Mouse (Mus musculus) right cerebral cortex, adult 2 months (tissue): ENCODE results near the gene Ntm.
A peak's percentile ranks its signal among the peaks of the same experiment; 100 is the strongest.

Experiments used
- DNase-seq, 2 experiments: peaks; one replicate each; pipeline ENCODE4 v3.0.0; 2021 to 2022; ENCODE audit warnings: low spot score in 2 of 2

The Ntm gene

GRCm38 (mm10) chr9:29884062-29884461 lies 78.9 kb downstream of the Ntm start:
- peak in 1 of 2 experiments; percentile 43 for DNase-seq

DNA sequence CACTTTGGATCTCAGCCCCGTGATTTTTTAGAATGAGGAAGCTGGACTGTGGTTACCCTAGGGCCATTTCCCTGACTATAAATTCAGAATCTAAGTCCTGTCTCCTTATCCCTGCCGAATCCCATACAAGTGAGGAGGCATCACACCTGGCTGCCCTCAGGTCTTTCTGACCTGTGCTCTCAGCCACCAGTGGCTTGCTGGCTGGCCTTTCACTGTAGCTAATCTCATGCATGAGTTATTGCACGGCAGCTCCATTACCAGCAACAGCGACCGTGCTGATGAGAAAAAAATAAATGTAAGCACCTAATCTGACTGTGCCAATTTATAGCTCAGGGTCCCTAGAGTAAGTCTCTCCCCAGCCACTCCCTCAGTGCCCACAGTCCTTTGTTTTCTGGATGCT lies 81.3 kb downstream of the Ntm start:
- no peak for DNase-seq

GRCm38 (mm10) chr9:29877583-29877982 lies 85.4 kb downstream of the Ntm start:
- peak in 1 of 2 experiments; percentile 48 for DNase-seq

- no peak for DNase-seq
Measured at GRCm38 (mm10) chr9:29867746-29868145, 95.2 kb downstream of the Ntm start.

DNA sequence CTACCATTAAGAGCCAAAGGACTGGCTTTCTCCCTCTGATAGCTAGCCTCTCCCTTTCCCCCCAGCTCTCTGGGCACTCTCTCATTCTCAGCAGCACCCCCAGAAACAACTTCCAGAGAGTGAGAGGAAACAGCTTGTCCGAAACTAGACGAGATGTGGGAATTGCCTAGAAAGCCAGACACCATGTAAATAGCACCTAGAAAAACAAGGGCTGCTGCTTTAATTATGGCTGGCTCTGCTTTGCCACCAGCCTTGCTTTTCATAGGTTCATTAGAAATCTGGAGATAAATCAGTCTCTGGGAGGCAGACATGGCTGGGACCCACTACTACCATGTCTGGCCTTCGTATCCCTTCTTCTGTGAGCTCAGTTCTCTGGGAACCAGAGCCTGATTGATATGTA lies 96.1 kb downstream of the Ntm start:
- DNase-seq: no peak

DNA sequence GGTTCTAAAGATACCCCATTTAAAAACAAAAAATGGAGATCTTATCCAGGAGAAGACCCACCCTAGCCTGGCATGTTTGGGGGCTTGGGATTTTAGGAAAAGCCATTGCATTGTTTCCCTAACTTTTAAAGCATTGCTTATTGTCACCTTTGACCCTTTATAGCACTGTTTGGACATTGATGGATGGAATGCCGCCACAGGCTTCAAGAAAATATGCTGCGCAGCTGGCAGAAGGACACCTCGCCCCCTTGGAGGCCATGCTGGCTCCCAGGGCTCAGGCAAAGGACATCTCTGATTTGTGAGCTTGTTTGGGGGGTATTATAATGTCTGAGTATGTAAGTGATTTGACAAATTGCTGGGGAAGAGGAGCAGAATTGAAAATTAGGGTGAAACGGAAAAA lies 96.8 kb downstream of the Ntm start:
- no peak for DNase-seq

- DNase-seq: no peak
Measured at GRCm38 (mm10) chr9:29865502-29865901, 97.4 kb downstream of the Ntm start.

DNA sequence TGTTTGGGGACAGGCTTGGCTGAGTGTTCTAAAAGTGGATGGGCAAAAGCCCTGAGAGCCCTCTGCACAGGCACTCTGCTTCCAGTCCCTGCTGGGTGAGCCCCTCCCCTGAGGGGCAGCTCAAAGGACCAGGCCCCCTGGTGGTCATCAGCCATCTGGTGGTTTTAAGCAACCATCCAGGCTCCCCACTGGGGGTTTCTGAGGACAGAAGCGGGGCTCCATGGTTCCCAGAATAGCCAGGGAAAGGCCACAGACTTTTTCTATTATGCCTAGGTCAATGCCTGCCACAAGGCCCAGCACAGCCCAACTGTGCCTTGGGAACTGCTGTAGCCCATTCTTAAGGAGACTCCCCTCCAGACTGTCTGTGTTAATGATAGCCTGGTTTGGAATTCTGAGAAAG lies 98.1 kb downstream of the Ntm start:
- no peak for DNase-seq

- DNase-seq: no peak
Measured at GRCm38 (mm10) chr9:29862408-29862807, 100.5 kb downstream of the Ntm start.

- no peak for DNase-seq
Measured at GRCm38 (mm10) chr9:29859256-29860048, 103.5 kb downstream of the Ntm start.

- DNase-seq: no peak
Measured at GRCm38 (mm10) chr9:29848735-29849455, 114.0 kb downstream of the Ntm start.

- no peak for DNase-seq
Measured at GRCm38 (mm10) chr9:29837344-29837743, 125.6 kb downstream of the Ntm start.

GRCm38 (mm10) chr9:29834911-29835310 lies 128.0 kb downstream of the Ntm start:
- peak; percentile 20 to 49 for DNase-seq

DNA sequence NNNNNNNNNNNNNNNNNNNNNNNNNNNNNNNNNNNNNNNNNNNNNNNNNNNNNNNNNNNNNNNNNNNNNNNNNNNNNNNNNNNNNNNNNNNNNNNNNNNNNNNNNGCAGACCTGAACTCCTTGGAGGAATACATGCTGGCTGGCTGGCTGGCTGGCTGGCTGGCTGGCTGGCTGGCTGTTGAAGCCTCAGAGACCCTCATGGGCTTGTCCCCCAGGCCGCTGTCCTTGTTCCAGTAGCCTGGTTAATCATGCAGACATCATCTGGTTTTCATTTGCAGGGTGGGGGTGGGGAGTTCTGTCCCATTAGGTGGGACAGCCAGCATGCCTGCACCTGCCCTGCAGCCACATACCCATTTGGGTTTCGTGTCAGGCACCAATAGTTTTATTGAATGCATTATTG lies 129.2 kb downstream of the Ntm start:
- DNase-seq: no peak

- no peak for DNase-seq
Measured at GRCm38 (mm10) chr9:29827240-29827660, 135.7 kb downstream of the Ntm start.

DNA sequence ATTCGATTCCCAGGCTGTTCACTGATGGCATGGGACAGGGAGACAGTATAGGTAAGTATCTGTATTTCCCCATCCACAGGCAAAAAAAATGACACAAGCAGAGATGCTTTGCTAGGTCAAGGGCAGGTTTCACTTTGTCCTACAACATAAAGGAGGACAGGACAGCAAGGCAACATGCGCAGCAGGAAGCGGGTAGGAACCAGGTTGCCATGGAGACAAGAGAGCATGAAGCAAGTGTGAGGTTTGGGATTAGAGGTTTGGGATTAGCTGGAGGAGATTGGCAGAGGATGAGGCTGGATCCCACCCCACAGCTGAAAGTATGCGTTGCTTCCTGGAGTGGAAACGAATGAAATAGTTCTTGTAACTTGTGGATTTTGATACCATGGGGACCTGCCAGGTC lies 137.7 kb downstream of the Ntm start:
- no peak for DNase-seq

- DNase-seq: no peak
Measured at GRCm38 (mm10) chr9:29823716-29824115, 139.2 kb downstream of the Ntm start.

DNA sequence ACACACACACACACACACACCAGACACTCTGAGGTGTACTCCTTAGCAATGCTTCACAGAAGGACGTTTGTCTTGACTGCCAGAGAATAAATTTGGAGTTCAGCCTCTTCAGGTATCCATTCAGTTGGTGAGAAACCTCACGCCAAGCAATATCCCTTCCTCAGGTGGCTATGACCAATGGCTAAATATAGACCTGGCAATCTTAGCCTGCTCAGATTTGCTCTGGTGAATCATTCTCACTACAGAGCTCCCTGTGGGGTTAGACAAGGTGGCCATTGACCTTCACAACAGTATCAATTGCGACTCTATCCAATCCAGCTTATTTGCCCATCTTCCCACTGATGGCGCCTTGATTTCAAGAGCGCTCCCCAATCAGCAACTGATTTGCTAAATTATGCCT lies 150.3 kb downstream of the Ntm start:
- no peak for DNase-seq

DNA sequence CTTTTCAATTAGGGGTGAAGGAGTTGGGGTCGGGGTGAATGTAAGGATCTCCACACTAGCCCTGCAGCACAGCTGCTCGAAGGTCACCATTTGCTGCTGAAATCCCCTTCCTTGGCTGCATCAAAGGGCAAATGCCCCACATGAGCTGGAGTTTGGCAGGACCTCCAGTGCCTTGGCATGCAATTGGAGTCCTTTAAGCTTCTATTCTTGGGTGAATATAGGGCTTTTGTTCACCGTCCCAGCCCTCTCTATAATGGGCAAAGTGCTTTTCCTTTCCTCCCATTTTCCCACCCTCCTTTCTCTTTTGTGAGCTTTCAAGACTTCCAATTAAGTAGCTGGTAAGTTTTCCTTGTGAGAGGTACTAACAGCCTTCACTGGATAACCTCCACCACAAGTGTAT lies 156.2 kb downstream of the Ntm start:
- DNase-seq: peak in 1 of 2 experiments; percentile 43

DNA sequence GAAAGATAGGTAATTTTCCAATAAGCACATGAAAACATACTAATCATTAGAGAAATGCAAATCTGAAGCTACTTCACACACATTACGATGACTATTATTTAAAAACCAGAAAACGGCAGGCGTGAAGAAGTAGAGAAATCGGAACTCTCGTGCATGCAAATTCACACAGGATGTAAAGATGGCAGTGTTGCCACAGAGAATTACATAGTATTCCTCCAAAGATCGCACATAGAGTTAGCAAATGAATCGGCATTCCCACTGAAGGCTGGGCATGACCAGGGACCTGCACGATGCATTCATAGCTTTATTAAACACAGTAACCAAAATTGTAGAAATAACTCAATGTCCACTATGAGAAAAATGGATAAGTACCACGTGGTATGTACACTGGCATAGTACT lies 158.5 kb downstream of the Ntm start:
- DNase-seq: no peak

DNA sequence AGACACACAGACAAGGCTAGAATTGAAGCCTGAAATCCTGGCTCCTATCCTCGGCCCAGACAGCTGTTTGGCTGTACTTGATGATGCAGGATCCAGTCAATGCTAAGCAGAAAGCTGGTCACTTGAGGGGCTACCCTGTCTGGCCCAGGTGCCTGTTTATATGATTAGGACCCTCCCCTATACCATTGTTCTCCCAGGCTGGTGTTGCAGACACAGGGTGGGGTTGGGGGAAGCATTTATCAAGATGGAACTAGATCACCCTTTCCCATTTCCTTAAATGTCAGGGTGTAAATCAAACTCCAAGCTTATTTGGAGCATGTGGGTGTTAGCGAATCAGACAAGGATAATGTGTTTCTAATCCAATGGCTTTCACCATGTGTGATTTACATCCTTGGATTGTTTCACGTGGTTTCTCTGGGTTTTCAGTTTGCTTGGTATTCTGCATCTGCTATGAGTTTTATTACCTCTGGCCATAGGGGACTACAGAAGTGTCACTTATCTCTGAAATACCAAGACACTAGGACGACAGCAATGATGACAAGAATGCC lies 159.1 kb downstream of the Ntm start:
- no peak for DNase-seq

- peak; percentile 63 for DNase-seq
Measured at GRCm38 (mm10) chr9:29802990-29803737, 159.8 kb downstream of the Ntm start.
